Mouse (Mus musculus) mature B cell (primary cell): Measurements from ENCODE around the gene Casp7.
"Not testable (repeated sequence)": the region's sequence is repeated elsewhere in the genome, so short reads cannot be mapped to it uniquely, and the experiment has no call there.

Source experiments
- in situ Hi-C: fragments of 300-500 bp; cut with MboI; formaldehyde crosslinking; loops from 2 replicates; pipeline ENCODE4 v1.14.3; 2019

Casp7 gene

GRCm38 (mm10) chr19:56396669-56397621, at the start of gene Casp7:
Gene Casp7 (plus strand): TSS chr19:56397129.
- in situ Hi-C loops: no loop called here

GRCm38 (mm10) chr19:56349295-56349694, 47.6 kb upstream of the Casp7 start:
- in situ Hi-C loops: no loop called here

- in situ Hi-C loops: no loop called here
Observed at GRCm38 (mm10) chr19:56353689-56354088, 43.2 kb upstream of the Casp7 start.

GRCm38 (mm10) chr19:56355201-56355600, 41.7 kb upstream of the Casp7 start:
- in situ Hi-C loops: no loop called here

GRCm38 (mm10) chr19:56356480-56357373, 40.2 kb upstream of the Casp7 start:
- in situ Hi-C loops: no loop called here

GRCm38 (mm10) chr19:56357374-56357708, 39.6 kb upstream of the Casp7 start:
- in situ Hi-C loops: not testable (repeated sequence)

- in situ Hi-C loops: no loop called here
Observed at GRCm38 (mm10) chr19:56358890-56359289, 38.0 kb upstream of the Casp7 start.

GRCm38 (mm10) chr19:56363721-56364460, 33.0 kb upstream of the Casp7 start:
- in situ Hi-C loops: no loop called here

- in situ Hi-C loops: no loop called here
Observed at GRCm38 (mm10) chr19:56364563-56364962, 32.4 kb upstream of the Casp7 start.

GRCm38 (mm10) chr19:56366168-56366567, 30.8 kb upstream of the Casp7 start:
- in situ Hi-C loops: no loop called here

- in situ Hi-C loops: no loop called here
Observed at GRCm38 (mm10) chr19:56366625-56367024, 30.3 kb upstream of the Casp7 start.

- in situ Hi-C loops: no loop called here
Observed at GRCm38 (mm10) chr19:56367778-56368177, 29.2 kb upstream of the Casp7 start.

- in situ Hi-C loops: no loop called here
Observed at GRCm38 (mm10) chr19:56368912-56369311, 28.0 kb upstream of the Casp7 start.

GRCm38 (mm10) chr19:56370389-56371150, 26.4 kb upstream of the Casp7 start:
- in situ Hi-C loops: no loop called here

- in situ Hi-C loops: no loop called here
Observed at GRCm38 (mm10) chr19:56372226-56372625, 24.7 kb upstream of the Casp7 start.

GRCm38 (mm10) chr19:56373246-56373645, 23.7 kb upstream of the Casp7 start:
- in situ Hi-C loops: no loop called here

- in situ Hi-C loops: no loop called here
Observed at GRCm38 (mm10) chr19:56374011-56374410, 22.9 kb upstream of the Casp7 start.

GRCm38 (mm10) chr19:56378007-56378406, 18.9 kb upstream of the Casp7 start:
- in situ Hi-C loops: no loop called here

- in situ Hi-C loops: no loop called here
Observed at GRCm38 (mm10) chr19:56378554-56379172, 18.3 kb upstream of the Casp7 start.

GRCm38 (mm10) chr19:56380341-56380740, 16.6 kb upstream of the Casp7 start:
- in situ Hi-C loops: no loop called here

GRCm38 (mm10) chr19:56381407-56381806, 15.5 kb upstream of the Casp7 start:
- in situ Hi-C loops: no loop called here
